Mouse (Mus musculus): Measurements from ENCODE around the gene Gm7534. TPM values are rescaled to one million over a fixed set of nuclear protein-coding genes. Genes with fewer than 3 reads are reported as not detected.

Gm7534 gene
- total and polyA plus RNA-seq, 3 experiments: not detected

- Histone ChIP-seq H3K4me1 (ENCODE audit: control insufficient read depth in 1 of 2, insufficient read depth in 2 of 2, low read length in 2 of 2) (peaks cover 2 to 12% of the 10 kb centered on the region in 2 experiments; a peak in 2 of 4 replicates), H3K27ac (ENCODE audit: control insufficient read depth, low read depth, low read length) (no peak overlapping the region), H3K4me3 (ENCODE audit: control insufficient read depth in 1 of 2, insufficient read depth in 1 of 2, low read depth in 2 of 2, low read length in 2 of 2) (peak overlapping the region; percentile 52 to 59)
Measured at GRCm38 (mm10) chr4:134249651-134250050, 46.8 kb upstream of the Gm7534 start.

GRCm38 (mm10) chr4:134246719-134247258 is 44.0 kb upstream of the Gm7534 start, which contains the start of gene Gm30191:
Gene Gm30191, plus strand, starts transcription at chr4:134246935.
- H3K36me3 ChIP-seq (ENCODE audit: control insufficient read depth in 1 of 2, insufficient read depth in 2 of 2, low read length in 2 of 2): peaks cover 0 to 3% of the 10 kb centered on the region in 2 experiments; a peak in 2 of 4 replicates
- no peaks in the 10 kb centered on the region for H3K9me3 ChIP-seq (replicated peaks; ENCODE audit: insufficient read depth, low read length)
- H3K27me3 ChIP-seq (ENCODE audit: control insufficient read depth in 1 of 2, insufficient read depth in 2 of 2, low read length in 2 of 2): no peaks in the 10 kb centered on the region
- DNase-seq (ENCODE audit: low read depth, low spot score): no peak
- peak within 1 kb of the TSS; percentile 49 to 64 for H3K4me3 ChIP-seq (ENCODE audit: control insufficient read depth in 1 of 2, insufficient read depth in 1 of 2, low read depth in 2 of 2, low read length in 2 of 2)
- H3K27ac ChIP-seq (ENCODE audit: control insufficient read depth, low read depth, low read length): no peak within 1 kb of the TSS
- peaks cover 10% of the 10 kb centered on the region for H3K79me2 ChIP-seq (ENCODE audit: control insufficient read depth, insufficient read depth, low read length, poor library complexity)
- H3K9ac ChIP-seq (ENCODE audit: control insufficient read depth, low read depth, low read length, poor library complexity, severe bottlenecking): peak within 1 kb of the TSS; percentile 69
- TF ChIP-seq UBTF (IDR thresholded peaks at IDR 0.05; ENCODE audit: borderline replicate concordance, insufficient read depth, low read depth, low read length): no peak
- TF ChIP-seq POLR2AphosphoS2 (IDR thresholded peaks at IDR 0.05; ENCODE audit: low read length): no peak
- TF ChIP-seq NELFE (IDR thresholded peaks at IDR 0.05; ENCODE audit: low read depth, low read length): no peak
- no peak for TF ChIP-seq CTCF (IDR thresholded peaks at IDR 0.05 in 2 of 3, conservative IDR thresholded peaks at IDR 0.05 in 1 of 3; ENCODE audit: control insufficient read depth in 1 of 3, insufficient read depth in 1 of 3, low read depth in 2 of 3, low read length in 3 of 3, poor library complexity in 1 of 3, severe bottlenecking in 1 of 3)
- no peak for TF ChIP-seq TCF12 (IDR thresholded peaks at IDR 0.05; ENCODE audit: low read depth, low read length)
- no peak for TF ChIP-seq MYC (IDR thresholded peaks at IDR 0.05; ENCODE audit: low read depth, low read length)
- no peak for TF ChIP-seq E2F4 (IDR thresholded peaks at IDR 0.05; ENCODE audit: borderline replicate concordance, low read depth, low read length)
- no peak for TF ChIP-seq USF1 (IDR thresholded peaks at IDR 0.05; ENCODE audit: low read depth, low read length)
- no peak for TF ChIP-seq BHLHE40 (IDR thresholded peaks at IDR 0.05; ENCODE audit: borderline replicate concordance, low read depth, low read length)
- TF ChIP-seq GABPA (IDR thresholded peaks at IDR 0.05; ENCODE audit: low read depth, low read length): no peak
- no peak for TF ChIP-seq KAT2A (conservative IDR thresholded peaks at IDR 0.05; ENCODE audit: low read depth, low read length)
- no peak for TF ChIP-seq MXI1 (IDR thresholded peaks at IDR 0.05; ENCODE audit: low read depth, low read length)
- TF ChIP-seq EP300 (IDR thresholded peaks at IDR 0.05; ENCODE audit: low read depth in 1 of 2, low read length in 2 of 2): no peak
- TF ChIP-seq MEF2A (IDR thresholded peaks at IDR 0.05; ENCODE audit: extremely low read depth, insufficient replicate concordance, low read depth, low read length, poor library complexity, severe bottlenecking): no peak
- no peak for TF ChIP-seq RCOR1 (IDR thresholded peaks at IDR 0.05; ENCODE audit: low read depth, low read length)
- TF ChIP-seq USF2 (IDR thresholded peaks at IDR 0.05; ENCODE audit: borderline replicate concordance in 1 of 2, insufficient read depth in 1 of 2, low read depth in 1 of 2, low read length in 2 of 2): no peak
- TF ChIP-seq MAZ (IDR thresholded peaks at IDR 0.05; ENCODE audit: low read depth, low read length): no peak
- peaks cover 2 to 17% of the 10 kb centered on the region in 2 experiments; a peak in 3 of 4 replicates for H3K4me1 ChIP-seq (ENCODE audit: control insufficient read depth in 1 of 2, insufficient read depth in 2 of 2, low read length in 2 of 2)

More at GRCm38 (mm10) chr4:134249651-134250050, 46.8 kb upstream of the Gm7534 start:
- no peaks in the 10 kb centered on the region for H3K9me3 ChIP-seq (replicated peaks; ENCODE audit: insufficient read depth, low read length)
- peak overlapping the region; percentile 77 for H3K9ac ChIP-seq (ENCODE audit: control insufficient read depth, low read depth, low read length, poor library complexity, severe bottlenecking)
- TF ChIP-seq RAD21 (IDR thresholded peaks at IDR 0.05; ENCODE audit: low read depth, low read length) (peak; percentile 40), SMC3 (IDR thresholded peaks at IDR 0.05; ENCODE audit: low read depth, low read length) (peak; percentile 81), USF1 (IDR thresholded peaks at IDR 0.05; ENCODE audit: low read depth, low read length) (no peak), NRF1 (IDR thresholded peaks at IDR 0.05; ENCODE audit: insufficient read depth, low read depth, low read length, poor library complexity, severe bottlenecking) (0 out of 2 replicates have a peak, but pooled peaks have one; percentile 14), CHD2 (IDR thresholded peaks at IDR 0.05; ENCODE audit: low read length) (no peak), CTCF (IDR thresholded peaks at IDR 0.05 in 2 of 3, conservative IDR thresholded peaks at IDR 0.05 in 1 of 3; ENCODE audit: control insufficient read depth in 1 of 3, insufficient read depth in 1 of 3, low read depth in 2 of 3, low read length in 3 of 3, poor library complexity in 1 of 3, severe bottlenecking in 1 of 3) (peak in 2 of 3 experiments; percentile 88 to 95; a peak in 5 of 6 replicates), TCF12 (IDR thresholded peaks at IDR 0.05; ENCODE audit: low read depth, low read length) (0 out of 2 replicates have a peak, but pooled peaks have one; percentile 25), POLR2A (IDR thresholded peaks at IDR 0.05; ENCODE audit: control insufficient read depth in 1 of 2, insufficient read depth in 1 of 2, low read depth in 1 of 2, low read length in 2 of 2, poor library complexity in 1 of 2) (no peak; a peak in 1 of 4 replicates), ZKSCAN1 (IDR thresholded peaks at IDR 0.05; ENCODE audit: low read depth, low read length) (no peak), MEF2A (IDR thresholded peaks at IDR 0.05; ENCODE audit: extremely low read depth, insufficient replicate concordance, low read depth, low read length, poor library complexity, severe bottlenecking) (no peak), KAT2A (conservative IDR thresholded peaks at IDR 0.05; ENCODE audit: low read depth, low read length) (no peak), ZC3H11A (IDR thresholded peaks at IDR 0.05; ENCODE audit: low read depth, low read length) (peak; percentile 38), USF2 (IDR thresholded peaks at IDR 0.05; ENCODE audit: borderline replicate concordance in 1 of 2, insufficient read depth in 1 of 2, low read depth in 1 of 2, low read length in 2 of 2) (no peak), MAFK (IDR thresholded peaks at IDR 0.05; ENCODE audit: borderline replicate concordance, low read depth, low read length) (no peak), GATA1 (IDR thresholded peaks at IDR 0.05; ENCODE audit: low read depth, low read length) (no peak), SIN3A (IDR thresholded peaks at IDR 0.05; ENCODE audit: low read length) (no peak), CHD1 (IDR thresholded peaks at IDR 0.05; ENCODE audit: low read depth, low read length) (no peak), JUND (IDR thresholded peaks at IDR 0.05; ENCODE audit: low read depth, low read length) (no peak), MYC (IDR thresholded peaks at IDR 0.05; ENCODE audit: low read depth, low read length) (no peak), MXI1 (IDR thresholded peaks at IDR 0.05; ENCODE audit: low read depth, low read length) (no peak; the same call in 1 of the 2 replicates), MYB (IDR thresholded peaks at IDR 0.05; ENCODE audit: low read depth, low read length) (no peak), EP300 (IDR thresholded peaks at IDR 0.05; ENCODE audit: low read depth in 1 of 2, low read length in 2 of 2) (no peak)
- no peaks in the 10 kb centered on the region for H3K27me3 ChIP-seq (ENCODE audit: control insufficient read depth in 1 of 2, insufficient read depth in 2 of 2, low read length in 2 of 2)
- peaks cover 0 to 3% of the 10 kb centered on the region in 2 experiments; a peak in 1 of 4 replicates for H3K36me3 ChIP-seq (ENCODE audit: control insufficient read depth in 1 of 2, insufficient read depth in 2 of 2, low read length in 2 of 2)
- peaks cover 7% of the 10 kb centered on the region for H3K79me2 ChIP-seq (ENCODE audit: control insufficient read depth, insufficient read depth, low read length, poor library complexity)
- peak; percentile 75 for DNase-seq (ENCODE audit: low read depth, low spot score)

All from MEL (cell line).